Mouse (Mus musculus): ENCODE results near the gene S100a10.
"Not testable (repeated sequence)": the region's sequence is repeated elsewhere in the genome, so short reads cannot be mapped to it uniquely, and the experiment has no call there.

Gene S100a10

DNA sequence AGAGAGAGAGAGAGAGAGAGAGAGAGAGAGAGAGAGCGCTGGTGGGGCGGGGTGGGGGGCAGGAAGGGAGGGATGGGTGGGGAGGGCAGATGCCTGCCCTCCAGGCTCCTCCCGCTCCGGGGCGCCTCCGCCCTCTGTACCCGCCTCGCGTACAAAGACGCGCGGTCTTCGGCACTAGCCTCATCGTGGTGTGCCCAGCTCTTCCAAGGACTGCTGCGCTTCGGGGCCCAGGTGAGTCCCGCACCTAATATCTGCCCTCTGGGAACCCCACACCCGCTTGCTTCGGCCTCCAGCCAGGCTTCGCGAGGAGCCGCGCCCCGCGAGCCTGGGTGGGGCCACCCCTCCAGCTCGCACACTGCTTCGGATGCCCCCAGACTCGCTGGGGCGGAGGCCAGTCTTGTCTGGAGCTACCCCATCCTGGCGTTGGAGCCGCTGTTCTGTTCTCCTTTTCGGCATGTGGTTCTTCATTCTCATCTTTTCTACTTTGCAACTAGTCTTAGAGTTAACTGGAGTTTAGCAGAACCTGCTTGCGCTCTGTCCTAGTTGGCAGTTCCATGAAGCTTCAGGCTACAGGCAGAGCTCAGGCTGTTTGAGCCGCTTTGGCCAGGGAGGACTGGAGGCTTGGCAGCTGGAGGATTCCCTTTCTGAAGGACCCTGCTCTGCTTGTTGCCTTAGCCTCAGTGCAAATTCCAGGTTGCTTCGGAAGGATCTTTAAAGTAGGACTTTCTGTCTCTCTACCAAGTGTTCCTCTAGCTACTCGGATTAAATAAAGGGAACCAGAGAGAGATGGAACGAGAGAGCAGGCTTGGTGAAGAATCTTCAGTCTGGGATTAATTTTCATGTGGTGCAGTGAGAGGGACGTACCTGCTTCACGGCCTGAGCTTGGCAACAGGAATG is at the start of gene S100a10:
Gene S100a10 (plus strand): TSS at position 100 of the 897 bp plus-strand sequence.
- DNase-seq (ENCODE audit: low spot score in 2 of 2), result peak; percentile 68 to 73

- peak; percentile 86 to 92 for DNase-seq (ENCODE audit: low spot score in 2 of 2)
Measured at GRCm38 (mm10) chr3:93505960-93506863, 48.7 kb upstream of the S100a10 start.

DNA sequence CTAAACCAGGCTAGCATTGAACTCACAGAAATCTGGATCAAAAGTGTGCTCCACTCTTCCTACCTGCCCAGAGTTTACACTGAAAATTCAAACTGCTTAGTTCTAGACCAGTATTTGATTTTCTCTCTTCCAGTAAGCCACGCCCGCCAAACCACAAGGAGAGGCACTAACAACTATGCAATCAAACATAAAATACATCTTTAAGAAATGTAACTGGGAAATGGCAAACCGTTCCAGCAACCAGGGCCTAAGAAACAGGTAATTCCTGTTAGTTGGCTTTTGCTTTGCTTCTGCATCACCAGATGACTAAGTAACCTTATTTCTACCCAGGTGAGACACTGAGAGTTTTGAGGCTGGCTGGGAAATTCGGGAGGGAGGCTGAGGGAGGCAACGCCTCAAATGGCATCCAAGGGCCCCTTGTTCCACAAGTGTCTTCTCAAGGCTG is 48.0 kb upstream of the S100a10 start:
- no peak for DNase-seq (ENCODE audit: low spot score in 2 of 2)

DNA sequence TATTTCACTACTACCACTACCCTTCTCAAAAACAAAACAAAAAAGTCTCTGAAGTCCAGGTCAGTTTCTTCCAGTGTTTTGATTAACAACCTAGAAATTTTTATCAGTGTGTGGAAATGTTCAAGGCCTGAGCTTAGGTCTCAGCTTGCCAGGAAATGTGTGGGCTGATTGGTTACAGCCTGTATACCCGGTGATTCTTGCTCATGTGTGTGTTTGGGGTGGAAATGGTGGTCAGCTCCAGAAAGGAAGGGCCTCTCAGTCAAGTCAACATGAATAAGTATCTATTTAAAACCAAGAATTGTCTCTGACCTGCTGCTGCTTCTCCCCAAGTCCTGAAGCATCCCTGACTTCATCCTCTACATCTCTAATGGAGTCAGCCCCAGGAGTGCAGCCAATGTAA is 45.6 kb upstream of the S100a10 start:
- no peak for DNase-seq (ENCODE audit: low spot score in 2 of 2)

DNA sequence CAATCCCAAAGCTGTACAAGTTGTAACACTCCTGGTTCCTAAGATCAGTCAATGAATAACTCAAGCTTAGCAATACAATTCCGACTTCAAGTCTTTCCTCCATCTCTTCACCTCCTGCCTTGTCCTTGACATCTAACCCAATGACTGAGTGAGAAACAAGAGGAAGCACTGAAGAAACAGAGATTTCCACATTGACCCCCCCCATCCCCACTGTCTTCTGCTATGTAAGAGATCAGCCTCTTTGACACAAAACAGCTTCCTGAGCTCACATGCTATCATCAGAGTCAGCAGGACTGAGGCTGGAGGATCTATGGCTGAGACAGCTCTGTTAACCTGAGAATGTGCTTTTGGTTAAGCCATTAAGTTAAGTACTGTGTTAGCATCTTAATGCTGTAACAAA is 43.8 kb upstream of the S100a10 start:
- no peak for DNase-seq (ENCODE audit: low spot score in 2 of 2)

- DNase-seq (ENCODE audit: low spot score in 2 of 2), result no peak
Measured at GRCm38 (mm10) chr3:93511801-93512200, 43.1 kb upstream of the S100a10 start.

DNA sequence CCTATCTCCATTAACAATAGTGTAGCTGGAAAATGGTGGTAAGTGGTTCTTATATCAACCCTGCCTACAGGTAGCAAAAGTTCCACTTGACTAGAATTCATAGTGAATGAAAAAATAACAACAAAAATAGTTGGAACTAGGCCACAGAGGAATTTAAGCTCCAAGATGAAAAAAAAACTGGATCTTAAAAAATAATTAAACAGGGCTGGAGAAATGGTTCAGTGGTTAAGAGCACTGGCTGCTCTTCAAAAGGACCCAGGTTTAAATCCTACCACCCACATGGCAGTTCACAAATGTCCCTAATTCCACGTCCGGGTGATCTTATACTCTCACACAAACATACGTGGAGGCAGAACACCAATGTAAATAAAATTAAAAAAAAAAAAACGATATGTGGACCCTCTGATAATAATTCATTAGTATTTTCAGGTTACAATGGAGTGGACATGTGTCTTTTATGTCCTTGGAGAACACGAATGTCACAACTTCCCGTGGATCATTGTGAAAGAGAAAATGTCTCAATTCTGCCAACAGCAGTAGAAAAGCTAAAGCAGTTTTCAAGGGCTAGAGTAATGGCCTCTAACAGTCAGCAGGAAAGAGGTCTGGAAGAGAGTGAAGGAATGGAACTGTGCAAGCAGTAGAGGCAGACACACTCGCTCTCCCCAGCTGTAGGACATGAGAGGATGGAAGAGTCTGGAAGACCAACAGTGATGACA is 42.3 kb upstream of the S100a10 start:
- DNase-seq (ENCODE audit: low spot score in 2 of 2), result no peak

DNA sequence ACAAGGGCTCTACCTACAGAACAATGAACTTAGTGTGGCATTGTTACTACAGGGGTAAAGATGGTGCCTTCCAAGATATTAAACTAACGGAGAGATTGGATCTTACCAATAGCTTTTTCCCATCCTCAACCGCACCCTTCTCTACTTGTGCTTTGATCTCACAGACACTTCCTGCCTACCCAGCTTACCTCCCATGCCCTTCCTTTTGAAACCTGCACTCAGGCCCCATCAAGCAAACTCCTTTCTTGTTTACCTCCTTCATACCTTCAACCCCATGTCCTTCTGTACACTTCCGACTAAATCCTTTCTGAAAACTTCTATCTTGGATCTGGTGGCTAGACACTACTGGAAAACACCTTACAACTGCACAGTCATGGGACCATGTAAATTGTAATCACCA is 40.3 kb upstream of the S100a10 start:
- DNase-seq (ENCODE audit: low spot score in 2 of 2), result no peak

DNA sequence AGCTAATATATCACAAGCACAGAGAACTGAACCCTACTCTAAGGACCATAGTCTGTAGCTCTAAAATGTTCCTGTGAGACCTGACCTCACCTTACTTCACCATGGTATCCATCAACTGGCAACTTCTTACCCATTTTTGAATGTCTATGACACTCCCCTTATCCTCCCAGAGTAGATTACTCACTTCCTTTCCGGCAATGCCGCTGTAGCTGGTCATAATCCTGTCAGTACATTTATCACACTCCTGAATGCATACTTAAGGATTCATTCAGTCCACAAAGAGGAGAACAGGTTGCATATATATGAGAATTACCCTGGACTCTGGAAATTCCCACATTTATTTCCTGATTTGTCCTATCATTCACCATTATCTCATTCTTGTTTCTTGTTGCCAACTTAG is 37.5 kb upstream of the S100a10 start:
- DNase-seq (ENCODE audit: low spot score in 2 of 2), result no peak

GRCm38 (mm10) chr3:93519856-93520329 is 35.0 kb upstream of the S100a10 start:
- peak in 1 of 2 experiments; percentile 22 for DNase-seq (ENCODE audit: low spot score in 2 of 2)

- DNase-seq (ENCODE audit: low spot score in 2 of 2), result peak; percentile 23 to 34
Measured at GRCm38 (mm10) chr3:93520330-93521193, 34.3 kb upstream of the S100a10 start, which contains the start of gene S100a11. Gene S100a11, plus strand, starts transcription at chr3:93520488.

- no peak for DNase-seq (ENCODE audit: low spot score in 2 of 2)
Measured at GRCm38 (mm10) chr3:93521462-93522057, 33.3 kb upstream of the S100a10 start.

DNA sequence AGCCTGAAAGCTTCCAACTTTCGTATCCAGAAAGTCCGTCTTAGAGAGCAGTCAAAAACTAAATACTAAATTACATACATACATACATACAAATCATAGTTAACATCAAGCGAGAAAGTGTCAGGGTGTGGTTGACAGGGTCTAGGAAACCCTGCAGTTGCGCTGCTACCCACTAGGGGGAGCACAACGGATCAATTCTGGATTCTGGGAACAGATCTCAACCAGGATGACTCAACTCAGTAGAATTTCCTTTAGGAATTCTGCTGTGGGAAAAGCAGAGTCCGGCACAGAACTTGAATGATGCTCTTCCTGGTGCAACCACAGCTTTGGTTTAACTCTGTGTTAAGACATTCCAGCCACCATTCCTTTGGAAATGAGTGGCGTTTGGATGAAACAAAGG is 32.3 kb upstream of the S100a10 start:
- peak in 1 of 2 experiments; percentile 3 for DNase-seq (ENCODE audit: low spot score in 2 of 2)

- no peak for DNase-seq (ENCODE audit: low spot score in 2 of 2)
Measured at GRCm38 (mm10) chr3:93527300-93527699, 27.6 kb upstream of the S100a10 start.

- DNase-seq (ENCODE audit: low spot score in 2 of 2), result no peak
Measured at GRCm38 (mm10) chr3:93528807-93529206, 26.1 kb upstream of the S100a10 start.

- DNase-seq (ENCODE audit: low spot score in 2 of 2), result no peak
Measured at GRCm38 (mm10) chr3:93537068-93537576, 17.8 kb upstream of the S100a10 start.

DNA sequence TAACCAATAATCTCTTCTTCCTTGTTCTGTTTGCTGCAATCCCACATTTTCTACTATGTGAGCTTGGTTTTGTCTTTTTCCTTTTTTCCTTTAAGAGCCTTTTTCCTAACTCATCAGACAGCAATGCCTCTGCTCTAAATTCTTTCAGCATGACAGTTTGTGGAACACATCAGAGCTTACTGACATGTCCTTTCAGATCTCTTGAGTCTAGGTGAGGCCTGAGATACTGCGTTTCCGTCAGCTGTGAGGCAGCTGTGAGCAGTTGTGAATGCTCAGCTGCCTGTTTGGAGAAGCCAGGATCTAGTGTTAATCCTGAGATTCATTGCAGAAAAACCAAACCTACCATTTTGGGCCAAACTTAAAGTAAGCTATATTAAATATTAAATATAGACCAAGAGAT is 16.4 kb upstream of the S100a10 start:
- no peak for DNase-seq (ENCODE audit: low spot score in 2 of 2)

- DNase-seq (ENCODE audit: low spot score in 2 of 2), result no peak
Measured at GRCm38 (mm10) chr3:93541501-93541900, 13.4 kb upstream of the S100a10 start.

- DNase-seq (ENCODE audit: low spot score in 2 of 2), result not testable (repeated sequence)
Measured at GRCm38 (mm10) chr3:93544170-93544569, 10.7 kb upstream of the S100a10 start.

DNA sequence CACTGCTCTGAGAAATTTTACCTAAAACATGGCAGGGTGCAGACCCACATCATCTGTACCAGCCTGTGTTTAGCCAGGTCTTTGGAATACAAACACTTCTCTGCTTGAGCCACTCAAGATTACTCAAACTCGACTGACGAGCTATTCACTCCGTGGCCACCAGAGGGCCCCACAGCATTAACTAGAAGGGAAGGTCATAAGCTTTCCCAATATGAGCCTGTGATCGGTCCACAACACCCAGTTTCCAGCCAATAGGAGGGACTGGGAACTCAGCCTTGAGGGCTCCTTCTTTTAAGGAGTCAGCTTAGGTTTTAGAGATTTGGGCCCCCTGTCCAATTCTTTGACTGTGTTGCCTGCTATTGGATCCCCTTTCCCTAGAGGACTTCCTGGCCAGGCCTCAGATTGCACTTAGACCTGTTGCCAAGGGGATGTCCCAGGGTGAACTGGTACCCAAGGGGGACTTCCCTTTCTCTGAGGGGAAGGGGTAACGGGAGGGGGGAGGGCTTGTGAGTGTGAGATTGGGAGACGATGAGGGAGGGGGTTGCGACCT is 7.7 kb upstream of the S100a10 start:
- peak; percentile 81 to 84 for DNase-seq (ENCODE audit: low spot score in 2 of 2)
